Mouse (Mus musculus): Measurements from ENCODE around the gene Tspan9. TPM values are rescaled to one million over a fixed set of nuclear protein-coding genes. Genes with fewer than 3 reads are reported as not detected.

Gene Tspan9
- total RNA-seq, 2 experiments from 2014 or later, result 43.7 to 57.9 TPM

DNA sequence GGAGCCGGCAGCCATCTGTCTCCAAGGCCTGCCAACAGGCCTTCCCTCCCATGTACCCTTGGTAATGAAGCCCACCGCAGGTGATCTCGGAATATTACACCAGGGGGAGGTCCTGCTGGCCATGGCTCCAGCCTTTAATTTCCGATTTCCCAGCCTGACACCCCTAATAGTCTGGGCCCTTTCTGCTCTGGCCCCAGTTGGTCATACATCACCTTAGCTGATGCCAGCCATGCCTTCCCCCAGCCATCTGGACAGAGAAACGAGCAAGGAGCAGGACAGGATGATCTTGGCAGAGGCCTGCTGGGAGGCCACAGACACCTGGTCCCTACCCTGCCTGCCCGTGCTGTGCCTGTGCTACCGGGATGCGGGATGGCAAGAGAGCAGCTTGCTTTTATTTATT is 62.1 kb downstream of the Tspan9 start:
- DNase-seq (ENCODE audit: low spot score in 2 of 2), result no peak

- no peak for DNase-seq (ENCODE audit: low spot score in 2 of 2)
Observed at GRCm38 (mm10) chr6:128079576-128080224, 63.7 kb downstream of the Tspan9 start.

GRCm38 (mm10) chr6:128078508-128078907 is 64.9 kb downstream of the Tspan9 start:
- DNase-seq (ENCODE audit: low spot score in 2 of 2), result no peak

- no peak for DNase-seq (ENCODE audit: low spot score in 2 of 2)
Observed at GRCm38 (mm10) chr6:128076104-128077020, 67.0 kb downstream of the Tspan9 start.

GRCm38 (mm10) chr6:128075453-128076003 is 67.9 kb downstream of the Tspan9 start:
- no peak for DNase-seq (ENCODE audit: low spot score in 2 of 2)

- DNase-seq (ENCODE audit: low spot score in 2 of 2), result no peak
Observed at GRCm38 (mm10) chr6:128070921-128071558, 72.4 kb downstream of the Tspan9 start.

DNA sequence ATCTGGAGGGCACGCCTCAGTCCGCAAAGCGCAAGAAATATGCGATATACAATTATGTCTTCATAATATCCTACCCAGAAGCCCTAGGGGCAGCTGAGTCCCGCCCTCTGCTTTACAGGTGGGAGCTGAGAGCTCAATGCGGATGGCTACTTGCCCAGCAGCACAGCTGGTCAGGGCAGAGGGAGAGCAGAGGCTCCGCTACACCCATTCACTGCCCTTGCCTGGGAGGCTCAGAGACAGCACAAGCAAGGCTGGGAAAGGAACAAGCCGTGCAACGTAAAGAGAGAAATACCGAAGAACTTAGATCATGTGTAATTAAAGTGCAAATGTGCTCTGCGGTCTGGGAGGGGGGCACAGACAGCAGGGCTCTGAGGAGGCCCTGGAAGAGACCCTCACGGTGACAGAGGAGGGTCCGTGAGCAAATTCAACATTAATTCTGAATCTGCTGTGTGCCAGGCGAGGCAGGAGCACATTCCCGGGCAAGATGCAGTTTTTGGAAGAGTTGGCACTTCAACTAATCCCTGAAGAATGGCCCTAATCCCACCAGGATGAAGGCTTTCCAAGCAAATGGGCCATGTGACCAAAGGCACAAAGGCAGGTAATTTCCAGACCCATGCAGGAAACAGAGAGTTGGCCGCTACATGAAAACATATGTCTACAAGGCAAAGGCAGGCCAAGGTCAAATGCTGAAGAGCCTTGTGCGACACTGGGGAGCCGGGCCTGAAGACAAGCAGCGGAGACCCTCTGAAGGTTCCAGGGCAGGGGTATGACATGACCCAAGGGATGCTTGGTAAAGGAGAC is 73.1 kb downstream of the Tspan9 start:
- DNase-seq (ENCODE audit: low spot score in 2 of 2), result no peak

GRCm38 (mm10) chr6:128068144-128068543 is 75.2 kb downstream of the Tspan9 start:
- no peak for DNase-seq (ENCODE audit: low spot score in 2 of 2)

GRCm38 (mm10) chr6:128065982-128066381 is 77.4 kb downstream of the Tspan9 start:
- no peak for DNase-seq (ENCODE audit: low spot score in 2 of 2)

GRCm38 (mm10) chr6:128063501-128063900 is 79.9 kb downstream of the Tspan9 start:
- peak; percentile 42 to 51 for DNase-seq (ENCODE audit: low spot score in 2 of 2)

DNA sequence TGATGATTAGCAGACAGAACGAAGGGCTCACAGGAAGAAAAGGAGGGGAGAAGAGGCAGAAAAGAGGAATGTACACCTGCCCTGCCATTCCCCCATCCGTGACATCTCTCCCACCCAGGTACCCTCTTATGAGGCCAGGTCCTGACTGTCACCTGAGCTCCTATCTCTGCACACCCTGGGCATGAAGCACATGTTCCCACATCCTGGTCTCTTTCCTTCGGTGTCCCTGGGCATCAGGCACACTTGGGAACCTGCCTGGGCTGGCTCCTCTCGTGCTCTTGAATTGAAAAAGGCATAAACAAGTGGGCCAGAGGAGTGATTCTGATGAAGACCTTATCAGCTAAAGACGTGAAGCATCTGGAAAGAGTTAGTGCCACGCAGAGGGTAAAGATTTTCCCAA is 80.6 kb downstream of the Tspan9 start:
- no peak for DNase-seq (ENCODE audit: low spot score in 2 of 2)

- DNase-seq (ENCODE audit: low spot score in 2 of 2), result no peak
Observed at GRCm38 (mm10) chr6:128062216-128062615, 81.2 kb downstream of the Tspan9 start.

GRCm38 (mm10) chr6:128061342-128061741 is 82.1 kb downstream of the Tspan9 start:
- no peak for DNase-seq (ENCODE audit: low spot score in 2 of 2)

DNA sequence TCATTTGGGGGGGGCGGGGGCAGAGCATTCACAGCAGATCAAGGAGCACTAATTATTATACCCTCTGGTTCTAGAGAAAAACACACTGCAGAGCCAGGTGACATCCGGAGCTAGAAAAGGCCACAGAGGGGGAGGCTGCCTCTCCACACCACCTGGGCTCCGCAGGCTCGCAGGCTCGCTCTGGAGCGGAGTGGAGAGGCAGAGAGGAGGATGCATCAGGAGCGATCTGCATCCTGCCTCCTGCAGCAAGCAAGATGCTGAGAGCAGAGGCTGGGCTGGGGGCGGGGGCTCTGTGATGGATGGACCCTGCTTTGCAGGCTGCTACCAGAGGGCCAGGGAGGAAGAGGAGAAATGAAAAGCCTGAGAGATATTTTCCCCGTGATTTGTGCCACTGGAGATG is 84.8 kb downstream of the Tspan9 start:
- DNase-seq (ENCODE audit: low spot score in 2 of 2), result no peak

DNA sequence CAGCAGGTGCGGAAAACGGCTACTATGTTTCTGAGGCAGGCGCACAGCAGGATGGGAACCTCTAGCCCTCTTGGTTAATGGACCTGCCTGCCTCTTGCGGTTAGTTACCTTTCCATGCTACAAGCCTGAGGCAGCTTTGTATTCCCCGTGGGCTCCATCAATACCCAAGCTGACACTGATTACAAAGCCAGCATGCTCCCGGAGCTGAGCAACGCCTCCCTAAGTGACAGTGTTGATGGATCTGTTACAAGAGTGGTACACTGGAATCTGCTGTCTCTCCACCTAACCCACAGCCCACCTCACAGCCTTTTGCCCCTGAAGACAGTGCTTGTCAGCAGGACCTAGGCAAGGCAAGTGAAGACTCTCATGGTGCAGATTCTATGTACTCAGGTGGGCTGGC is 85.2 kb downstream of the Tspan9 start:
- no peak for DNase-seq (ENCODE audit: low spot score in 2 of 2)

DNA sequence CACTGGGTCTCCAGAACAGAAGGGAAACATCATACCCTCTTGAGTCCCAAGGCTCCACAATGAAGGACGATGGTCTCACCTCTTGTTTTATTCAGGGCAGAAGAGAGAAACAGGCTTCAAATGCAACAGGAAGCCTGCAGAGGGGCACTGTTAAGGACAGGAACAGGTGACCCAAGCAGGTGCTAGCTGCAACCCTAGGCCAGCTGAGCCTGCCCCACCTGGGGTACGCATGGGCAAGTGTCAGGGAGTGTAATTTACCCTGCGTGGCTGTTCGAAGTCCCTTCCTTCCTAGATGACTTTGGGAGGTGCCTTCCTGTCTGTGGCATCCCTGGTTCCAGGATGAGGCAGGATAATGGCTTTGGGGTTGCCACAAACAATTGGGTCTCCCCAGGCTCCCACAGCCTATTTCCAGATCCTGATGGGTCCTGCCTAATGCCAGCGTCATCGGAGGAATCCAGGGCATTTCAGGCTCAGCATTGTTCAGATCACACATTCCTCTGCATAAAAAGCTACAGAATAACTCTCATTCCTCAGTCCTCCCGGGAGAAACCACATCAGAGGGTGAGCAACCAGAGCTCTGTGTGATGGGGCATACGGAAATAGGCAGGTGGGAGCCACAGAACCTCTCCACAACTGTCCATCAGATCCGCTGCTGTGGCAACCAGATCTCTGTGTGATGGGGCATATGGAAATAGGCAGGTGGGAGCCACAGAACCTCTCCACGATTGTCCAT is 90.2 kb downstream of the Tspan9 start:
- no peak for DNase-seq (ENCODE audit: low spot score in 2 of 2)

- no peak for DNase-seq (ENCODE audit: low spot score in 2 of 2)
Observed at GRCm38 (mm10) chr6:128047671-128048070, 95.7 kb downstream of the Tspan9 start.

DNA sequence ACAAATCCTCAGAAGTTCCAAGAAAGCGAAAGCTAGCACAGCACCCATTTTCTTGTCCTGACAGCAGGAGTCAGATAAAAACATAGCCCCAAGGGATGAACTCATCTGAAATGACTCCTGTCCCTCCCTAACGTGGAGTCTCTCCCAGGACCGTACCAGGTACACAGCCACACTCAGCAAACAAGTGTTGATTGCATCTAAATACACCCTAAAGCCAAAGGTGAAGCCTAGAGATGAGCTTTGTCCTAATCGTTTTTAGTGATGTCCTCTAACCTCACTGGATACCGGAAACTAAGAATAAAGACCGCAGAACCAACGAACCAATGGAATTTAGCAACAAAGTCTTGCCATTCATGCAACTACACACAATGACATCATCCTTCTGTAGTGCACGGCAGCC is 96.2 kb downstream of the Tspan9 start:
- no peak for DNase-seq (ENCODE audit: low spot score in 2 of 2)

- no peak for DNase-seq (ENCODE audit: low spot score in 2 of 2)
Observed at GRCm38 (mm10) chr6:128046799-128047198, 96.6 kb downstream of the Tspan9 start.

DNA sequence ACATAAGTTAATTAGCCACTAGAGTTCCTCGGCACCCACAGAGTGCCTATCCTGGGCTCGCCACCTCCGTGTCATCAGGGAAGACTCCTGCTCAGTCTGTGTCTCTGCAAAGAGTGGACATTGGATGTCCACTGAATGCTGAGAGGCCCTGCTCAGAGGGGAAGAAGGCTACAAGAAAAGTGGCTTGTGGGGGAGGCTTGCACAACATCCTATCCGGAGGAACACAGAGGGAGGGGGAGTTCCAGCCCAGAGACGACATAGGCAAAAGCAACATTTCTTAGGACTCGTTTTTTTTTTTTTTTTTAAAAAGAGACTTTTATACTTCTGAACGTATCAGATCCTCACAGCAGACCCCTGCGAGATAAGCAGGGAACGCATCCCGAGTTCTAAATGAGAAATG is 98.7 kb downstream of the Tspan9 start:
- DNase-seq (ENCODE audit: low spot score in 2 of 2), result no peak

Data from adrenal gland, adult 18-20 months (tissue).